Mouse (Mus musculus) liver, embryonic 14.5 days (tissue): ENCODE results near the gene Fer1l4.

Experiments
- CTCF ChIP-seq: IDR thresholded peaks from 2 replicates; pipeline ENCODE4 v1.5.1; 2016; ENCODE audit warnings: antibody characterized with exemption, low read depth, control low read depth
- EP300 ChIP-seq: IDR thresholded peaks from 2 replicates; pipeline ENCODE4 v1.6.1; 2016; ENCODE audit warnings: antibody characterized with exemption, low read depth

DNA sequence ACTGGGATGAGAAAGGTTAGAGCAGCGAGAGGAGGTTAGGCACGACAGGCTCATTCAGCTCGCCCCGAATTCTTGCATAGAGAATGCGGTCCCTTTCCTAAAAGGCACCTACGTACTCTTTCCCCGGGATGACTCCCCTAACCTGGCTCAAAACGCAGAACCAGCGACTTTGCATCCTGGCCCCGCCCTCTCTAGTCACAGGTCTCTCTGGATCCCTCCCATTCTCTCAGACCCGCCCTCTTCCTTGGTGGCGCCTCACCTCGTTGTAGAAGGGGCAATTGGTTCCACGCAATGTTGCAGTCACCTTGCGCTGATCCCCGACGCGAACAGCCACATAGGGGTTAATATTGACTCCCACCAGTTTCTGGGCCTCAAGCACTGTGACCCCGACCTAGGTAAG is 4.8 kb downstream of the Fer1l4 start:
- TF ChIP-seq CTCF (no peak), EP300 (no peak)
